Mouse (Mus musculus): ENCODE measurements around the gene H2-DMa.
A peak's percentile ranks its signal among the peaks of the same experiment; 100 is the strongest.

H2-DMa gene

DNA sequence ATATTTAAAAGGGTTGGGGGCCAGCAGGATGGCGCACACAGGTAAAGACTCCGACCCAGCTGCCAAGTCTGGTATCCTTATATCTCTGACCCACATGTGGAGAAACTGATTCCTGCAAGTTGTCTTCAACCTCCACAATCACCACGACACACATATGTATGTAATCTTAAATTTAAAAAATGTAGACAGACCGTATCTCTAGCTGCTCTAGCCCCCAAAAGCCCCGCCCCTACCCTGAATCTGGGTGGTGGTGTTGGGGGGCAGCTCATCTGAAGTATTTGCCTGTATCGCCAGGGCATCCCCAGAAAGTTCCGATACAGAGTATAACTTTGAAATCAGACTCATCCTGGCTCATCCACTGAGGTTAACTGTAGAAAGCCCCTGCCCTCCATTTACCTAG, 12.8 kb upstream of the H2-DMa start:
- DNase-seq, result no peak

DNA sequence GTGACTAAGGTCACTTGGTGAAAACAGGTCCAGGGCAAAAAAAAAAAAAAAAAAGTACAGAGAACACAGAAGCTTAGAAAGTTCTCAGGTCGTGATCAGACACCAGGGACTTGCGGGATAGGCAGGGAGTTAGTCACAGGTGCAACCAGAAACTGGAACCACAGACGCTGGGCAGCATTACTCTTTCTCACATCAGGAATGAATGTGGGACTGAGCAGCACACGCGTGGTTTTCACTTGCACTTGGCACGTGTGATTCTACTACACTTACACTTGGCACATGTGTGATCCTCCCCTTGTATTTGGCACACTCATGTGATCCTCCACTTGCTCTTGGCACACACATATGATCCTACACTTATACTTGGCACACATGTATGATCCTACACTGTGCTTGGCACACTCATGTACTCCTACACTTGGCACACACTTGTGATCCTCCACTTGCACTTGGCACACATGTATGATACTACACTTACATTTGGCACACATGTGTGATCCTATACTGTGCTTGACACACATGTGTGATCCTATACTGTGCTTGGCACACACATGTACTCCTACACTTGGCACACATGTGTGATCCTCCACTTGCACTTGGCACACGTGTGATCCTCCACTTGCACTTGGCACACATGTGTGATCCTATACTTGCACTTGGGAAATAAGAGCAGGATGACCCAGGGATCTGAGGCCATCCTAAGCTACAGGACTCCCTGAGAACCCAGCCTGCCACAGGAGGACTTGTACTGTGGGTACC, 12.1 kb upstream of the H2-DMa start:
- DNase-seq, result no peak

DNA sequence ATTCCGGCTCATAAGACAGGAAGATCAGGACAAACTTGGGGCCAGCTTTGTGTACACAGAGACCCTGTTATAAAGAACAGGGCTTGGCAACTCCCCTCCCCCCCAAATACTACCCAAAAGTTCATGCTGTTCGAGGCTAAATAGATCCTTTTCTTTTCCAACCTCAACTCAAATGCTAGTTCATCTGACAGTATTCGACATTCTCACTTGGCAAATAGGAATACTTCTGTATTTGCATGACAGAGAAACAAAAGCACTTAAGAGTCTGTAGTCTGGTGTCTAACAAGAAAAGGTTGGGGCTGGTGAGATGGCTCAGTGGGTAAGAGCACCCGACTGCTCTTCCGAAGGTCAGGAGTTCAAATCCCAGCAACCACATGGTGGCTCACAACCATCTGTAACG, 10.9 kb upstream of the H2-DMa start:
- DNase-seq, result no peak

DNA sequence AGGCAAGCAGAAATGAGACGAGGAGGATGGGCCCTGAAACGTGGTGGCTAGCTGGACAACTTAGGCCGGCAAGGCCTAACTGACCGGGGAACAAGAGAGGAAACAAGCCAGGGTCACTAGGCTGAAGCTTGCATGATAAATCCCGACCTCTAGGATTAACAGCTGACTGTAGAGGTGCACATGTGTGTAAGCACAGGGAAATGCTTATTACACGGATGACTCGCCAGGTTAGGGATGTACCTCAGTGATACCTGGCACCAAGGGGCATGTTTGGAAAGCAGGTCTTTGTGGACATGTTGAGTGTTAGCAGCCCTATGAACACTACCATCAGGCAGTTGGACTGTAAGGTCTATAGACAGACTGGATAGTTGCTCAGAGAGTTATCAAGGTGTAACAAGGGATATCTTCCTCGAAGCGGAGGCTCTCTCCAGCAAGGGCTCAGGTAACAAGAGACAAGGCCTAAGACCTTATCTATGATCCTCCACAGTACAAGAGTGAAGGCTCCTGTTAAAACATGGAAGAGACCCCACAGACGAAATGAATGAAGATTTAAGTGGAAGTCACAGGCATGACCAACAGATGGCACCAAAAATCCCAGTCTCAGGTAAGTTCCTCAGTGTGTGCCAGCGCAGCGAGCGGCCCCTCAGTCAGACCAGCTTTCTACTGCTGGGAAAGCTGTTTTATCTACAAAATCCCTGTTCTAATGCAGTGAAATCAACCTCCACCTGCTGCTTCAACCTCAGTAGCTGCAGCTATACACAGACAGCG, 10.1 kb upstream of the H2-DMa start:
- DNase-seq, result no peak

DNA sequence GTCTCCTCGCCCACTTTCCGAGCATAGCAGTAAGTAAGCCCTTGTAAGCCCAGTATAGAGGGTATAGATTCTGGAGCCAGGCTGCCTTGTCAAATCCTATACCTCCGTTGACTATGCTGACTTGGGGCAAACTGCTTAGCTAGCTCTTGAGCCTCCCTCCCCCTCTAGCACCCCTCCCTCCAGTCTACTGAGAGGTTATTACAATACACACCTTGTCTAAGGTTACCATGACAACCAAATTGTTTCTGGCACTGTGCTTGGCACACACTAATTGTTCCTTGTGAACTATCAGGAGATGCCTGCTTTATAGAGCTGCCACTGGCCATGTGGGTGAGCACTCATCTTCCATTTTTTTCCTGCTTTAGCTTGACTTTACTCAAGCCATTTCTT, 9.5 kb upstream of the H2-DMa start:
- DNase-seq, result no peak

DNA sequence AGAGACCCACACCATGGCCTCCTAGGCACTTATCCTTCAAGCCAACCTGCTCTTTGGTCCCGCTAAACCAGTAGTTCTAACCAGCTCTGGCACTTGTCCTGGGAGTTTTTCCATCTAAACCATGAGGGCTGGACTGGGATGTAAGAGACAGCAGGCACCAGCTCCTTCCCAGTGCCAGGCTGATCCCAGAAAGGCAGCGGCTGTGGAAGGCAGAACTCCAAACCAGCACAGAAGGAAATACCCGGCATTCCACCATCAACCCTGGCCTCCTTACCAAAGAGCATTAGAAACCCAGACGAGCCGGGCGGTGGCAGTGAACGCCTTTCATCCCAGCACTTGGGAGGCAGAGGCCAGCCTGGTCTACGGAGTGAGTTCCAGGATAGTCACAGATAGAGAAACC, 9.0 kb upstream of the H2-DMa start:
- DNase-seq, result no peak

DNA sequence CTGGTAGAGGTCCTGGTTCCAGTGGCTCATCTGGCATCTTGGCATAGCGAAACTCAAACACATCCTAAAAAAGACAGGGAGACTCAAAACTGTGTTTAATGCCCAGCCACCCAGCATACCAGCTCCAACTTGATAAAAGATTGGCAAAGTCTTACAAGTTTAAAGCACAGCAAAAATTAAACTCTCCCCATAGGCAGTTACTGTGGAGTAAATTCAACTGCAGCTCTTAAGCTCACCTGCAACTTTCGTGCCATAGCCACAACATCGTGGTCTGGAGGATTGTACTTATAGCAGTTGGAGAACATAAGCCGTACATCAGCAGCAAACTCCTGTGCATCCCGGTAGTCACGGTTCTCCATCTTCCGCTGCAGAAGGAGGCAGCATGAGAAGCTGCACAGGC, 5.2 kb upstream of the H2-DMa start:
- DNase-seq, result no peak

DNA sequence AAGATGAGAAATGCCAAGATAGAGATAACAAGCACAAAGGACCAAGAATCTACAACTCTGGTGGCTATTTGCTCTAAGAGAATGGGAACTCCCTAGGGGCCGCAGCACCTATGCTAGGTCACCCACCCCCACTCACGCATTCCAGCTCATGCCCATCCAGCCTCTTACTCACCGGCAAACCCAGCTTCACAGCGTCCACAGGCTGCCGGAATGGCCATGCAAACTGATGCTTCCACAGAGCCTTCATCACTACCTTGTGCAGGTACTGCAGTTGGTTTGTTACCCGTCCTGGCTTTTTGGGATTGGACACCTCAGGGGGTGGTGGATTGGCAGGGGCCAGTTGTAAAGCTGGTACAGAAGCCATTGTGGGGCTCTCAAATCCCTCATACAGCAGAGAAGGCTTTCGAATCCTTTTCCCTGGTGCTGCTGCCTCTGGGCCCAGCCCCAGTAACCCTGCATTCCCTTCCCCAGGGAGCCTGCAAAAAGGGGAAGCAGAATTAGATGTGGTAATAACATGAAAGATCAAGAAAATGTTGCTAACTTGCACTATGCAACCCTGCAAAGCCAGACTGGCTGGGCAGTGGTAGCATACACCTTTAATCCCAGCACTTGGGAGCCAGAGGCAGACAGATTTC, 2.5 kb upstream of the H2-DMa start:
- DNase-seq, result peak; percentile 25

DNA sequence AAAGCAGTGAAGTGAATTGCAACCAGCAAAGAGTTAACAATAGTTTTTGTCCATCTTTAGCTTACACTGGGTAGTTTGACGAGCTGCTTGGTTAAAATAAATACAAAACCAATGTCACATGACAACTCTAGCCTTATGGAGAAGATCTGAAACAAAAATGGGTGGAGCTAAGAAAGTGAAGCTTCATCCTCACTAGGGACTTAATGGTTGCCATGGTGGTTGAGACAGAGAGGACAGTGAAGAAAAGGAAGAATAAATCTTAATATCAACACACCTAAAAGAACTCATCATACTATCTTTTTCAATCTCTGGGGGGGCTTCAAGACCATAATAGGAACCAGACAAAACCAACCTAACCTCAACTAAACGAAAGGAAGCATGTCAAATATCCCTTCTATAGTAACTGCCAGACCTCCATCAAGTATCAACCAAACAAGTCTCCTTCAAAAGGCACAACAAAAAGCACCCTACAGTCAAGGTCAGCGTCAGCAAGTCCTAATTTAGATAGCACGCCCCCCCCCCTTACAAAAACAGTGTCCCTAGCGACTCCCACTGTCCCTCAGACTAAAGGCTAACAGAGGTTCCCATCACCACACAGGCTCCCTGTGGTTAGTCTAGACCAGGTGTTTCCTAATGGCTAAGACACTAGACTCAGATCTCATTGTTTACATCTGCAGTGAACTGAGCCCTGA, 1.8 kb upstream of the H2-DMa start:
- DNase-seq, result no peak

DNA sequence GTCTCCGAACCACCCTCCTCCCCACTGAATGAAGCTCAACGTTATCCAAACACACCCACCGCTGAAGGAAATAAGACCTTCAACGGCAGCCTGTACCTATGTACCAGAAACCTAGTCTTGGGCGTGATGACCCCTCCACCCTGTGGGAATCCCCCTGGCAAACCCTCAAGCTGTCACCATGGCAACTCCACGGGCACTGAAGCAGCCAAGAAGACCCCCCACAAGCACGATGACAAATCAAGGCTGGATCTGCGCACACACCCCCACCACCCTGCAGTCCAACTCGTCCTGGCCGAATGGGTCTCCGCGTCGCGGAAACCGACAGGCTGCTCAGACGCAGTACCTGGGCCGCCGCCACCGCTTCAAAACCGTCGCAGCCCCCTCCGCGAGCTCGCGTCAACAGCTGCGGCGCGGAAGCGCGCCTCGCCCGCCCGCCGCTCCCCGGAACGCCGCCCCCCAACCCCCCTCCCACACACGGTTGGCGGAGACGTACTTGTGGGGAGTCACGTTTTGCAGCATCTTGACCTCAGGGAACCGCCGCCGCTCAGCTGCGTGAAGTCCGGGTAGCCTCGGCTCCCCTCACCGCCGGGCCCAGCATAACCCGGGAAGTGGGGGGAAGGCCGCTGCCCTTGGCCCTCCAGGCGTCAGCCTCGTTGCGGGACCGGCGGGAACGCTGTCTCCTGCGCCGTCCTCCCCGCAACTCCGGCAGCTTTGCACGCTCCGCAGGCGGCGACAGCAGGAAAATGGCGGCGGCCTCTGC, 1.0 kb upstream of the H2-DMa start:
- peak; percentile 58 for DNase-seq

DNA sequence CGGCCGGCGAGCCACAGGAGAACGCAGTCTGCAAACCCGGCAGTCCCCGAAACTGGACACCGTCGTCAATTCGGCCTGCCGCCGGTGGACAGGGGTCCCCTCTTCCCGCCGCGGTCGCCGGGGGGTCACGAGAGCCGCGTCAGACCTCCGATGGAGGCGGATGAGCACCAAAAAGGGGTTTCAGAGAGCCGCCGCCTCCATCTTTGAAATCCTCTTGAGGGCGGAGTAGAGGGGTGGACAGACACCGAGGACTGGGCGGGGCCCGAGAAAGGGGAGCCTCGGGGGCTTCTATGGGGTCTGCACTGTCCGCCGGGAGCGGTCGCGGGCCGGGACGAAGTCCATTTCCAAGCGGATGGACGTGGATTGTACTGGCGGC, 480 bp upstream of the H2-DMa start:
- DNase-seq, result no peak

DNA sequence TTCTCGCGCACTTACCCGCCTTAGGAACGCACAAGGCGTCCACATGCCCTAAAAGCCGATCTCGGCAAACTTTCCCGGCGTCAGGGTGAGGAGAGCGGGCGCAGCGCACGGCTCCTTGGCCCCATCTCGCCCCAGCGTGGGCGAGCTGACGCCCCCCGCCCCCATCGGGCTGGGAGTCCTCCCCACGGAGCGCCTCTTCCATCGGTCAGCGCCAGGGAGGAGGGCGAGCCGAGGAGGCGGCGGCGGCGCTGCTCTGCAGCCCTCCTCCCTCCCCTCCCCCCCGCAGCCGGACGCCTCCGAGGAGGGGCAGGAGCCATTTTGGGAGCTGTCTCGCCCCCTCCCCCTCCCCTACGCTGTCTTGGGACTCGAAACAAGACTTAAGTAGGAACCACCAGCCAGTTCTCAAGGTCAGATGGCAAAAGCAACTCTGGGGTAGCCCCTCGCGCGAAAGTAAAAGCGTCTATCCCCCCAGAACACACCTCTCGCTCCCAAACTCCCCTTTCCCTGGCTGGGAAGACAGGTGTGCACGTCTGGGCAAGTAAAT, 911 bp downstream of the H2-DMa start:
- DNase-seq, result peak; percentile 87

DNA sequence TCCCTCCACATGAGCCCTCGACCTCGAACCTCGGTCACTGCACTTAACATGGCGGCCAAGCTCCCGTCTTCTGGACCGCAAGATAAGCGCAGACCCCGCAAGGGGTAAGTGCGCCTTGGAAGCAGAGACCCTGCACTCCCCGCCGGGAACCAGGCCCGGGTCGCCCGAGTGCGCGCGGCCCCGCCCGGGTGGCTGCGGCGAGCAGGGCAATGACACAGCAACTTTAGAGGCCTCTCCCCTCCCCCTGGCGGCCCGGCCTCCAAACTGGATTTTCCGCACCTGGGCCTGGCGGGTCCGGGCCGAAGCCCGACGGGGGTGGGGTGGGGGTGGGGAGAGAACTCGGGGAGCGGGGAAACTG, 1.5 kb downstream of the H2-DMa start:
- DNase-seq, result peak; percentile 80

DNA sequence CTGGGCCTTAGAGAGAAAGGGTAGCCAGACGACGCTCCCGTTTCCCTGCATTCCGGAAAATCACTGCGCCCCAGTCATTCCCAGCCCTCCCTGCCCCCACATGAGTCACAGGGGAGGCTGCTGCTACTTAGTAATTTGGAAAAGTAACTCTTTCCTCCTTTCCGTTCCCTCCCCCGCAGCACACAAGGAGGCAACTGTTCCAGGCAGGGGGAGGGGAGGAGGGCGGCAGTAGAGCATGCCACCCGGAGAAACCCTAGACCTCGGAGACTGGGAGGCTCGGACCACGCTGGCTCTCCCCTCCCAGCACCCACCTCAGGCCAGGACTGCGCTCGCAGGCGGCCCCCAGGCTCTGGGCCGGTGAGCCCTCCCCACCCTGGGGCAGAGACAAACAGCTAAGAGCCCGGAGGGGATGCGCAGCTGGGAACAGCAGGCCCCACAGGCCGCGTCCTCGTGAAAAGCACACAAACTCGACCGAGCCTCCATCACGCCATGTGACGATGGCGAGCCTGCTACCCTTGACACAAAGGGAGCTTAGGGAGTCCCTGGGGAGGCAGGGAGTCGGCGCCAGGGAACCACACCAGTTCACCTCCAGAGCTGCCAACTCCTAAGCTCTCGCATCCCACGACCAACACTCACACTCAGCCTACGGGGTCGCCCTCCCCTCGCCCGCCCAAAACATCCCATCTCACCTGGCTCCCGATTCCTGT, 2.0 kb downstream of the H2-DMa start:
- peak; percentile 91 for DNase-seq

DNA sequence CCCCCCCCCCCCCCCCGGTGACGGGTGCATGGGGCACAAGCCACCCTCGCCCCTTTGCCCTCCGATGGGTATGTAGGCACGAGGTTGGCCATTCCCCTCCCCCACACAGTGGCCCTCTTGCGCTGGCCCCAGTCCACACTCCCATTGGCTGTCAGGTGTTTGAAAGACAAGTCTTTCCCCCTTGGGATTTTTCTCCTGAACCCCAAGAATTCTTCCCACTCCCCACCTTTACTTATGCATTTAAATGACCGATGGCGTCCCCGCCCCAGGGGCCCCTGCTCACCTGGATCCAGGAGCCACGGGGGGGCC, 2.5 kb downstream of the H2-DMa start:
- no peak for DNase-seq

DNA sequence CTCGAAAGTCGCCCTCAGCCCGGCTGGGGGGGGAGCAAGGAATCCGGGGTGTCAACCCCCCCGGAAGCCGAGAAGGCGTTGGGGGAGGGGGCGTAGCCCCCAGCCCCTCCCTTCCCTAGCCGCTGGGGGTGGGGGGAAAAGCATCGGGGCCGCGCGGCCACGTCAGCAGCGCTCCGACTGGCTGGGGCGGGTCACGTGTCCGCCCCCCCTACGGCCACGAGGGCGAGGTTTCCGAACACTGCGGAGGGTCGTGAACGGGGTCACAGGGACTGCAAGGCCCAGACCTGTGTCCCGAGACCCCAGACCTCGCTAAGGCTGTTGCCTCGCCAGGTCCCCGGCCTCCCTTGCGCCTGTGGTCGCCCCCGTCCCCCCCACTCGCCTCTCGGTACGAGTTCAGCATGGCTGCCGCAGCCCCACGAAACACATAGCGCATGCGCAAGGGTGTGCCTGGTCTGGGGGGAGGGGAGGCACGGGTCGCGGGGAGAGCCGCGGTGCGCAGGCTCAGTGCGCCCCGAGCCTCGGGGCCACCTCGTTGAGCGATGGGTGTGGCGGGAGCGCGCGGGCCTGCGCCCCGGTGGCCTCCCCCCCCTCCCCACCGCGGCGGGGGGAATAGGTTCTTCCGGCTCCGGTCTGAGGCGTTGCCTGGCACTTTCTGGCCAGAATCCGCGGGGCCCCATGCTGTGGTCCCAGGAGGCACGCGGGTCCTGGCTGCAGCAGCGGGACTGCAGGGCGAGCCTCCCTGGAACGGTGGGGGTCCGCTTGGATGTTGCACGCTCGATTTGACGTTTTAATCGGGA, 3.0 kb downstream of the H2-DMa start, which contains the start of gene Brd2:
Brd2 (minus strand) TSS at position 447 of the 797 bp plus-strand sequence.
- DNase-seq, result peak; percentile 98

DNA sequence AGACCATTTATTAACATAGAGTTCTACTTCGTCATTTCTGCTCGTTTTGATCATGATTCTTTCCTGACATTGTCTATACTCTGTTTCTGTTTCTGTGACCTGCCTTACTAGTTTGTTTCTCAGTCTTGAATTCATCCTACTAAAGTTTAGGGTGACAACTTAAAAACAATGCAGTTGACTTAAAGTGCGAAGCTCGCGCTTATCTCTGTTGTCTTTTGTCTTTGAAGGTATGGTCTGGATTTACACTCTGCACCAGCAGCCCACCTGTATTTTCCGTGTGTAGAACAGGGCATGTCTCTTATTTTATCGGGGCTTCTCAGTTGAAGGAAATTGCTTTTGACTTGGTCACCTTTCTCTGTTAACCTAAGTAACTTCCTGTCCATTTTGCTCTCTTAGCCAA, 3.8 kb downstream of the H2-DMa start:
- DNase-seq, result no peak

DNA sequence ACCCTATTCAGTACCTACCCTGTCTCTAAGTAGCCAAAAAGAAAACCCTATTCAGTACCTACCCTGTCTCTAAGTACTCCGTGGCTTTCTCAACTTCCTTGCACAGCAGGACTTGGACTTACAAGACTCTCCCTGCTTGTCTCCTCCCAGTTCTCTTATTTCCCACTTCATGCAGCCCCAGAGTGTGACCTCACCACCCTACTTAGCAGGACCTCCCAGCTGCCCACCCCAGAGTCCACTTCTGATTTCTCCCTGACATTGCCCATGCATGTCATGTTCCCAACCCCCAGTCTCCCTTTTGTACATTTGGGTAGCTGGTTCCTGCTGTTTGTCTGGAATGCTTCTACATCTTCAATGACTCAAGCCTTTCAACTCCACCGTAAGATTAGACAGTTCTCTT, 4.2 kb downstream of the H2-DMa start:
- no peak for DNase-seq

DNA sequence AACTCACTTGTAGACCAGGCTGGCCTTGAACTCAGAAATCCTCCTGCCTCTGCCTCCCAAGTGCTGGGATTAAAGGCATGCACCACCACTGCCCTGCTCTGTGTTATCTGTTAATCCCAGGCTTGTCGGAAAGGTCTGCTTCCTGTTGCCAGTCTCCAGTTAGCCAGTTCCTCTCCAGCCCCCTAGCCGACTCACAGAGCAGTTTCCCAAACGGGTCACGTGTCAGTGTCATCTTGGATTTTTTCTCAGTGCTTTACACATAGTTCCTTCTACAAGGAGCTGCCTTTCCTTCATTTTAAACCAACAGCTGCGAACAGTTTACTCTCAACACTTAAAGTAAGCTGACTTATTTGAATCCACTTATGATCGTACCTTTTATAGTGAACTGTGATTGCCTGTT, 5.3 kb downstream of the H2-DMa start:
- no peak for DNase-seq

DNA sequence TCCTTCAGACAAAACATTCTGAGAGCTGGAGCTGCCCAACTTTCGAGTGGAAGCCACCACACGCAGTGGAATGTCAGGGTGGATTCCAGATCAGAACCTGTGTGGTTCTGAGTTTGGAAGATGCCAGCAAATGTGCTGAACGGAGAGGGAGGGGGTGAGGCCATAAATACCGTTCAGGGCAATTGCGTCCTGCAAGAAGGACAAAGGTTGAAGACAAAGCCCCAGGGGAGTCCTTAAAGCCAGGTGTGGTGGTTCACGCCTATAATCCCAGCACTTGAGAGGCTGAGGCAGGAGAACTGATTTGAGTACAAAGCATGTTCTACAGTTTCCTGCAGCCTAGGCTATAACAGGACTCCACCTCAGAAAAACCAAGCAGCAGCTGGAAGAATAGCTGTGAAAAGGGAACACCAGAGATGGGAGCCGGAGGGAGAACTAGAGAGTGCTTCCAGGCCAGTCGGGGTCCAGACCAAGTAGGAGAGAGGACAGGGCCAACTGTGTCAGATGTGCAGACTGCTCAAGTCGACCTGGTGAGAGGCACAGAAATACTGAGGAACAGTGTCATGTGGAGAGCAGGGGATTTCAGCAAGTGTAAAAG, 7.6 kb downstream of the H2-DMa start:
- DNase-seq, result no peak

DNA sequence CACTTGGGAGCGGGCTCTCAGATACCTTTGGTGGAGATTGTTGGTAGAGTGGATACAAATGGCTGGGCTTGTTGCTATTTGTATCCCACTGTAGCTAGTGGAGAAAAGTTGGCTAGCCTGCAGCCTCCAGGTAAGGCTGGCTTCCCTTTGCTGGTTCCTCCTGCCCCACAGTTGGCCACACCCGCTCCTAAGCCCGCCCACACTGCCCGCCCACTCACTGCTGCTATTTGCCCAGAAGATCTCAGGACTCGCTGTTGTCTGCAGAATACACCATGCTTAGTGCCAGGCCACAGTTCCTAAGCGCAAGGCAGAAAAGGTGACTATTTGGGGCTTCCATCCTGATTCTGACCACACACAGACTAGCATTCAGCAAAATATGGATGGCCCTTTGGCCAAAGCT, 8.1 kb downstream of the H2-DMa start:
- DNase-seq, result peak; percentile 62
